Mouse (Mus musculus) lung, postnatal 36 days (tissue): ENCODE measurements at regions not wholly inside any gene's neighbourhood (a gene's known extent, or its start where the extent isn't known, plus 50 kb on each side); places are given as distances from the start of the nearest gene placed in this dataset.
A peak's percentile ranks its signal among the peaks of the same experiment; 100 is the strongest.

Experiments
- DNase-seq: peaks from one replicate; pipeline ENCODE4 v3.0.0; 2022; ENCODE audit warnings: mixed read lengths

DNA sequence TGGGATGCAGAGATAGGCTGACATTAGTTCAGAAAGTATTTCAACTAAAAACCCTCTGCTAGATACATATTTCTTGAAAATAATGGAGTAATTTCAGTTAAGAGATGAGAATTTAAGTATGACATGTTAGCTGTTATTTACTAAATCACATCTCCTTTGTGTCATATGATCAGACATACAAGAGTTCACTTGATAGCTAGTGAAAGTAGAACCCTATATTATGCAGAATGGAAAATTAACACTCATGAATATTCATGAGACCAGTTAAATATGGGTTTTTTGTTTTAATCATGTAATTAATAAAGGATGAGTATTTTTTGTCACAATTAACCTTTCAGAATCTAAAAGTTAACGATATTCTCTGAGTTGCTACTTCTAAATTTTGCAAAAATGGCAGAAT lies 1349.4 kb downstream of the Slc22a22 start:
- no peak for DNase-seq

DNA sequence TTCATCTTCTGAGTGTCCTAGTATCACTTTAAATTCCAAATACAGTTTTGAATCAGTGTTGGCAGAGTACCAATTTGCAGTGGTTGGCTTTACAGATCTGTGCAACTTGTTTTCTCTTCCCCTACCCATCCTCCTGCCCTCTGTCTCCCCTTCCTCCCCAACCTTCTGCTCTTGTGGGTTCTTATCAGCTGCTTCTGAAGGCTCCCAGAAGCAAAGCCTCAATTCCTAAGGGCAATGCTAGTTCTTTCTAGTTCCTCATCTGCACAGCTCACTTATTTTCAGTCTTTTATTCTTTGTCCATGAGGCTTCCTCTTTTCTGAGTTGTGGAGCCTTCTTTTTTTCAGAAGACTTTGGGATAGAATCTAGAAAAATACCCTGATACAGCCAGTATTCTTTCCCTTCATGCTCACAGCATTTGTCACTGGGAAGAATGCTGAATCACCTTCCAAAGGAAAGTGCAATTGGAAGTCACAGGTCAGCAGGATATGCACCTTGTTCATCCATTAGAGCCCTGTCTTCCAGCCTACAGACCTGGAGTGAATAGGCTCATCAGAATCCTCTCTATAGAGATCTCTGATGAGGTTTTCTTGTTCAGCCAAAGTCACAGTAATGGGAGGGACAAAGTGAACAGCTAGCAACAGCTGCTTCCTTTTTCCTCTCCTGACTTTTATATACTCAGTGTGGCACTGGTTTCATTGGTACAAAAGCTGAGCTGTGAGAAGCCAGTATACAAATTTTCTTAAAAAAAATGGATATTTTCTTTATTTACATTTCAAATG lies 1357.9 kb downstream of the Slc22a22 start:
- DNase-seq: no peak

DNA sequence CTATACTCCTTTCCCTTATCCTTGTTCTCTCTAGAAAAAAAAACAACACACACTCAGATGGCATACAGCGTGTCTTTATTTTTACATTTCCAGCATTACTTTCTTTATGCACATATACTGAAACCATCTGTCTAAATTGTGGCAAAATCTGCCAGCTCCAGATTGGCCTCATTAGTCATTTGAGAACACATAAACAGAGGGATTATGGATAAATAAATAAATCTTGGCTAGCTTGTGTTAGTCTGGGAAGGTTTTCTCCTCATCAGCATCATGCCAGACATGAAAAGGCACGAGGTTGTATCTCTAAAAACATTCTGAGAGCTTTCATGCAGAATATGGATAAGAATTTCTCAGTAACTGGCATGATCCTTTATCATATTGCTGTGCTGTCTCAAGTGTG lies 1369.1 kb downstream of the Slc22a22 start:
- no peak for DNase-seq

DNA sequence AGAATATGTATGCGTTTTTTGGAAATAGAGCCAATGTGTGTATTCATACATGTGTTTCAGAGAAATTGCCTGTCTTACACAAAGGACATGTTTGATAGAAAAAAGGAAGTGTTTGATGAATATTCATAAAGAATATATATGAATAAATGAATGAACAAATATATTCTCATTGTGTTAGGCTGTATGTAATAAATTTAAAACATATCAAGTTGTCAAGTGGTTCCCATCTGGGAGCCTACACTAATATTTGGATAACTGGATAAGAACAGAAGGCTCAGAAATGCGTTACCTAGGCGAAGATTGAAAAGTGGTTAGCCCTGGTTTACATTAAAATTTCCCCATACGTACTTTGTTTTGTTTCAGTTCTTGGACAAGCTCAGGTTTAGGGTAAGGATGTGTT lies 1369.7 kb downstream of the Slc22a22 start:
- no peak for DNase-seq

DNA sequence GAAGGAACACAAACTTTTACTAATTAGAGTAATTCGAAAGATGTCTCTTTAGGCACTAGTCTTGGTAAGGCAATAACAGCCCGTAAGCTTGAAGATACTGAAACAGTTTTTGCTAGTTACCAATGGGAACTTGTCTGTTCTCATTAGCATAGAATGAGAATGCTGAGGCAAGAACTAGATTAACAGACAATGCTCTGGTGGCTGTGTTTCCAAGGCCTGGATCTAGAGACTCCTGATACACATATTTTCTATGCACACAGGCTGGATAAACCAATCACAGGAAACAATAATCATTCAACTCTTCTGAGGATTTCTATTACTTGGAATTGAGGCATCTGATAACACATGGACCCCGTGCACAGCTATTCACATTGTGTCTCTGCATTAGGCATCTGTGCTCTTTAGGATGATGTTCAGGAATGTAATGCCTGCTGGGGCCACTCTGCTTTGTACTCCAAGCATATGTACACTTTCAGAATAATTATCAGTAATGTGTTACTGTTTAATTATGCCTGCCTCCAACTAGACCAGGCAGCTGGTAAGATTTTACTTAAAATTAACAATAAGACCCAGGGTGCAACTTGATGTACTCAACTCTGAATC lies 1377.2 kb downstream of the Slc22a22 start:
- no peak for DNase-seq

DNA sequence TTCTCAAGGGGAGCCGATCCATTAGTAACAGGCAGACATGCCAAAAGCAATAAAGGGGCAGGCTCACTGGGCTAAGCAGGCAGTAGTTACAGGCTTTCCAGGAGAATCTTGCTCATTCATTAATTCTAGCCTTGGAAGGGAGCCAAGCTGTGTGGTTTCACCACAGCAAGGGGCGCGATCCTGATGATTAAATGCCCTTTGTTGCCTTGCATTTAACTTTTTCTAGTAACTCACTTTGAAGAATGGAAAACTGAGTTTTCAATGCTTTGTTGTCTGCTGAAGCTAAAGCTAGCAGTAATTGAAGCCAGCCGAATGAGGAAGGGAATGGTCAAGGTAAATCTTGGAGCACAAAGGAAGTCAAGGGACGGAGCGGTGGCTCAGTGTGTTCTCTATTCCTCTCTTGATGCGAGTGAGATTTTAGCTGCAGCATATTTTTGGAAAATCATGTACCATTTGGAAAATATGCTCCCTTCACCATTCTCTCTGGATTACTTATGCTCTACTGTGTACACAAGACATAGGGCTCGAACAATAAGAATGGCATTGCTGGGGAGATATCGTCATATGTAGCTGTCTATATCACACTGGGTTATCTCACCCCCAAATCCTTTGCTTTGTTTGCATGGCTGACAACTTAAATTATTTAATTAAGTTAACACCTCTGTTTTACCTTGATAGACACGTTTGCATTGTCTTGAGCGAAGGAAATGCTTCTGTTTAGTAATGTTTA lies 1399.4 kb downstream of the Slc22a22 start:
- DNase-seq: peak; percentile 1

DNA sequence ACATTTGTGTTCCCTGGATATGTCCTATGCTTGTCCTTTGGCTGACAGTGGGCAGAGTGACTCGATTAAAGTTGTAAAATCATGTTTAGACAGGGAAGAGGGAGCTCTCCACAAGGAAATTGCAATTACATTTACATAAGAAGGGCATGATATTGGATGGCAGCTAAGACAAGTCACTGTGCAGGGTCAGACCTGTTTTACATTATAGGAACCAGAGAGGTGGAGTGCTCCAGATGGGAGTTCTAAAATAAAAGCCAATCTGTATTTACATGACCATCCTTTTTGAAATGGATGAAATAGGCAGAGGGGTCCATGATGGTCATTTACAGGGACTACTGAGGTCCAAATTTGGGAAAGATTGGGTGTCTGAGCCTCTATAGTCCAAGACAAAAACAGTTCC lies 1400.3 kb downstream of the Slc22a22 start:
- DNase-seq: no peak

DNA sequence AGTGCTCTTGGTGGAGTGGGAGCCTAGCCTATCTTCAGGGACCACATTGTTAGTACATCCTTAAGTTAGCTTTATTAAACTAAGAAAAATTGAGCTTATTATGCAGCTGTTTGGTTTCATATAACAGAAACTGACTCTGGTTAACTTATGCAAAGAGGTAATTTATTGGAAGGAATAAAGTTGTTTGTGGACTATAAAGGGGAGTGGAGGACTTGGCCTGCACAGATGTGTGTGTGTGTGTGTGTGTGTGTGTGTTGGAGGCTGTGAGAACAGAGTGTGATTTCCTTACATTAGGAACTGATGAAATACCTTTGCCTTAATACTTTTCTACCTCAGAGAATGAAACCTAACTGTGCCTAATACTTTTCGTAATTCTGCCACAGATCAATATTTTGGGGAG lies 1400.7 kb downstream of the Slc22a22 start:
- DNase-seq: no peak

DNA sequence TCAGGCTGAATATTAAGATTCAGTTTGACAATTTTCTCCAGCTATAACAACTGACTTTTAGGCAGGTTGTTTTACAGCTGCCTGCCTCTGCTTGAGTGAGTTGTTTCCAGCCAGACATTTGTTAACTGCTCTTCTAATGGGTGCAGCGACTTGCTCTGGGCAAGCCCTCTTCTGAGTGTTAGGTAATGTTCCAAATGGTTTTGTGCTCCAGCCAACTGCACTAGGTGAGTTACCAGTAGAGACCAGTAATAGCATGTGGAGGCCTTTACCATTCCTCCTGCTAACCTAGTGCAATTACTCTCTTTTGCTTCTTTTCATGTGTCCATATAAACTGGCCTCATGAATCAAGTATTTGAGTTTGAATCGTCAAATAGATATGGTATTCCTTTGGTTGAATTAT lies 1407.9 kb downstream of the Slc22a22 start:
- DNase-seq: no peak

DNA sequence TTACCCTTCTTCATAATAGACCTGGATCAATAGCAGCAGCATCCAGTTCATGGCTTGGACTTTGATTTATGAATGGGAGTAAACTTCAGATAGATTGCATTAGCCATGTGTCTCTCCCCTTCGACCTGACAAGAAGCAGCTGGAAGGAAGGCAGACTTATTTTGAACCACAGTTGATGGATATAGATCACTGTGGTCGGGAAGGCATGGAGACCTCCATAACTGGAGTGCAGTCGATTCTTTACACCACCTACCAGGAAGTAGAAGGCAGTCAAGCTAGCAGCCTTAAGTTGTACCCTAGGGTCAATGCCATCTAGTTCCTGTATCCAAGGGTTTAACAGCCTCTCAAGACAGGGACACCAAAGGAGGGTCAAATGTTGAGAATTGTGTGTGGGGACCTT lies 1410.2 kb downstream of the Slc22a22 start:
- DNase-seq: no peak

DNA sequence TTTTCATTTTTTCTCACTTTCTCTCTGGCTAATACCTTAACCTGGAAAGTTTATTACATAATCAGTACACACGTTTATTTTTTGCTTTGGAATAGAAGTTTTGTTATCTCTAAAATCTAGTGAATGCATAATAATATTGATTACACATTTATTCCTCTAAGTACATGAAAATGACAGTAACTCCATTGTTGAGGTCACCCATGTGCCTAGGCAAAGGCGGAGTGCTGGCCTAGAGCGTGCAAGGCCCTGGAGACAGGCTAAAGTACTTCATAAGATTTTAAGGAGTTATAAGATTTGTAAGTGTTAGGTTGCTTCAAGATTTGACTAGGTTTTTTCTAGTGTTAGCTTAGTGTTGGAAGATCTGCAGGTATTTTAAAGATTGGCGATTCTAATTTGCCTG lies 1410.9 kb downstream of the Slc22a22 start:
- DNase-seq: no peak

DNA sequence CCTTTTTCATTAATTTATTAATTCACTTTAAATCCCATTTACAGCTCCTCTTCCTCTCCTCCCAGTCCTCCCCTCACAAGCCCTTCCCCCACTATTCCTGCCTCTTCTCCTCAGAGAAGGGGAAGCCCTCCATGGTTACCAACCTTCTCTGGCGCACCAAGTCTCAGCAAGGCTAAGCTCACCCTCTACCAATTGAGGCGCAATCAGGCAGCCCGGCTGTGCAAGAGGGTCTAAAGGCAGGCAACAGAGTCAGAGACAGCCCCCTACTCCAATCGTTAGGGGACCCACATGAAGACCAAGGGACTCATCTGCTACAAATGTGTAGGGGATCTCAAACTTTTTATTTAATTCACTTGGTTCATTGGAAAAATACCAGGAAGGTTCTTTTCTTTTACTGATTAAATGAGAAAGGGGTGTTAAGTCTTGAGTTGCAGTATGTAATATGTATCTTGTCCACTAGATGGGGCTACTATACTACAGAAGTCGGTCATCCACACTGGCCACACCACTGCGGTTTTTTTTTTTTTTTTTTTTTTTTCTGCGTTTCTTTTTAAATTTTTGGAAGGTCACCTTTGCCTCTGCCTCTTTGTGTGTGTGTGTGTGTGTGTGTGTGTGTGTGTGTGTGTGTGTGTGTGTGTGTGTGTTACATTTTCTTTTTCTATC lies 1411.4 kb downstream of the Slc22a22 start:
- DNase-seq: peak; percentile 37

DNA sequence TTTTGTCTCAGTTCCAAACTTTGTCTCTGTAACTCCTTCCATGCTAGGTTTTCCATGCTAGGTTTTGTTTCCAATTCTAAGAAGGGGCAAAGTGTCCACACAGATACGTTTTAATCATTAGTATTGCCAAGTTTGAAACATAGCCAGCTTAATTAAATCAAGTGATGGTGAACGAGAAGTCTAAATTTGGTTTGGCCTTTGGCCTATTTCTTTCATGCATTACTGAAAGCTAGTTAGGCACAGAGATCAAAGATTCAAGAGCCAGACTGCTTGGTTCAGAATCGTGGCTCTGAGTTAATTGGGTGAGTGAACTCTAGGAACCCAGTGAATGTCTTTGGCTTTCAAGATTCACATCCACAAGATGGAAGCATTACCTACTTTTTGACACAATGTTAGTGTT lies 1414.8 kb downstream of the Slc22a22 start:
- no peak for DNase-seq

DNA sequence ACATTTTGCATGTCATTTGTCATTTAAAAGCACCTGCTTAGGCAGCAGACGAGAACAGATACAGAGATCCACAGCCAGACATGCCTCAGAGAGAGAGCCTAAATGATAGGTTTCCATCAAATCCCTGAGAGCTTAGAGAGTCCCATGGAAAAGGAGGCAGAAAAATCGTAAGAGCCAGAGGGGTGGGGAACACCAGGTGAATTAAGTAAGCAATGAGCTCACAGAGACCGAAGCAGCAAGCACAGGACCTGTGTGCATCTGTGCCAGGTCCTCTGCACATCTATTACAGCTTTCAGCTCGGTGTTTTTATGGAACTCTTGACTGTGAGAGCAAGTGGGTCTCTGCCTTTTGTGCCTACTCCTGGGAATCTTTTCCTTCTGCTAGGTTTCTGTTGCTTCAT lies 1416.1 kb downstream of the Slc22a22 start:
- DNase-seq: no peak

DNA sequence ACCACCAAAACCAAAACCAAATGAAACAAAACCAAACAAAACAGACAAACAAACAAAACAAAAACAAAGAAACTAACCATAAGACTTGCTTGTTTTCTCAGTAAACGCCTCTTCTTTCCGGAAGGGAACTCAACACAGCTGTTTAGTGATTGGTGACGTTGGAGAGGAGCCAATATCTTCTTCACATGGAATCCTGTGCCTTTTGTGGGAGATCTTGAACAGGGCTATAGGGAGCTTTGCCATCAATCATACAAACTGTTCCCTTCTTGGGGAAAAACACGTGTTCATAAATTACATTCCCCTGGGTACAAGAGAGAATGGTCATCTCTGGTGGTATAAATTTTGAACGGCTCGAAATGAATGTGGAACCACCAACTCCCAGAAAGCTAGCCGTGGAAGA lies 1426.7 kb downstream of the Slc22a22 start:
- DNase-seq: no peak

DNA sequence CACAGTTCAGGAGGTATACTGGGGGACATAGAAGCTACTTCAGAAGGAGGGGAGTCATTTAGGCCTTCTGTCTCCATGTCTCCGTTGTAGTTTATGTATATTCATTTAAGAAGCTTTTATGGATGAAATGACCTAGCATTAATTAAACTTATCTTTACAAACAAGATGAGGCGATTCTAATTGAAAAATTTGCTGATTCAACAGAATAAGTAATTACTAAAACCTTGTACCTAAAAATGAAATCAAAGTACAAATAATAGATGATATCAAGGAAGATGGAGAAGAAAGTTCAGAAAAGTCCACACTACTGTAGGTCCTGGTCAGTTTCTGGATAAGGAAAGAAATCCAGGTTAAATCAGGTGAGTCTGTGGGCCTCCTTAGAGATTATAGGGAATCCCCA lies 1429.6 kb downstream of the Slc22a22 start:
- DNase-seq: no peak

DNA sequence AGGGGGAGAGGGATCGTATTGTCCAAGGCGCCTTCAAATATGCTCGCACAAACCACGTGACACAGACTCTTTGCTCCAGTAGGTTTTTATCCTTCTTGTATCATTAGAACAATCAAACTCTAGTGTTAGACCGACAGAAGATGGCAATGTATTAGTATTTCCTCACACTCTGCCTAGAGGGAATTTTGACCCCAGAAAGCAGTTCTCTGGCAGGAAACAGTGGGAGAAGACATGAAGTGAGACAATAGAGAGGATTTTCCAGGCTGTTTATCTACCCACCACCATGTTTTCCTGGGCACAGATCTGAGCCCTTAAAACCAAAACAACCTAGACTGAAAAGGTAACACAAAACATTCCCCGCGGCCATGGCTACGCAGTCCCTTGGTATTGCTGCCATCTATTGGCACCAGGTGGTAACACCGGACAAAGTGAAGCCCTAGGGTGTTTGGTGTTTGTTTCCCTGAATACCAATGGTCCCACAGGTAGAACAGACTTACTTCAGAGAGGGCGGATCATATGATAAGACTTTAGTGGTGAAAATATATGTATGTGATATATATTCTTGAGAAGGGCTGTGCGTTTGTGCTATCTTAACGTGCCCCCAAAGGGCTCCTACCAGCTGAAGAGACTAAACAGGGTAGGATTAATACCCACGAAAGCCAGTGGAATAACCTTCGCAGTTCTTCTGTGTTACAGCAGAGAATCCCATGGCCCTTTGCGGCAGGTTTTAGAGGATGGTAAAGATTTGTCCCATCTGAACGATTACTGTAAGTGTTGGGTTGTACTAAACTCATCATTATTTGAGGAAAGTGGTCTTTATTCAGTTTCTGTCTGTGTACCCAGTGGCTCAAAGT lies 1430.5 kb downstream of the Slc22a22 start:
- peak; percentile 82 for DNase-seq

DNA sequence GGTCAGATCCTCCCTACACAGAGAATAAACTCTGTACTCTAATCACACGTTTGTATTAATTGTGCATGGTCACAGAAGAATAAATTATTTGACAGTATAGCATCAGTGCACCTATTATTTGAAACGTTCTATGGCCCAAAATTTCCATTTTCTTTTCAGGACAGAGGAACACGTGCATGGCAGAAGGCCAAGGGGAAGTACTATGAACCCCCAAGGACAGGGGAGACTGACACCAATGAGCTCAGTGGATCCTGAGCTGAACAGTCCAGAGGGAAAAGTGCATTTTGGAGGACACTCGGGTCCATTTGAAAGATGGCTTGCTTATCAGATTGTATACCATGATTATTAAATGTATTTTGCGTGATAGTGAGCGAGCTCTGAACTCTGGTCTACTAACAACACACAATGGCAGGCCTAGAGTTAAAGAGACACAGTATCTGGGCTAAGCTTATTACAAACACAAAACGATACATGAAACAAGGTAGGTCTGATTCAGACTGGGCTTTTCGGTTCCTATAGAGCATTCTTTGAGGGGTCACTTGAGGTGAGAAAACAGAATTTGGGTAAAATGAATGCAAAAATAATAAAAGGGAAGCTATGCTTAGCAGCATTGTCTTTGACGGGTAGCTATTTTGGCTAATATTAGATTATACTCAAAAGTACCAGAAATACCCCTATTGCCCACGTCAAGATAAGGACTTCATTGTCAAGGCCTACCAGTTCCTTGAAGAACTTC lies 1431.7 kb downstream of the Slc22a22 start:
- DNase-seq: no peak

DNA sequence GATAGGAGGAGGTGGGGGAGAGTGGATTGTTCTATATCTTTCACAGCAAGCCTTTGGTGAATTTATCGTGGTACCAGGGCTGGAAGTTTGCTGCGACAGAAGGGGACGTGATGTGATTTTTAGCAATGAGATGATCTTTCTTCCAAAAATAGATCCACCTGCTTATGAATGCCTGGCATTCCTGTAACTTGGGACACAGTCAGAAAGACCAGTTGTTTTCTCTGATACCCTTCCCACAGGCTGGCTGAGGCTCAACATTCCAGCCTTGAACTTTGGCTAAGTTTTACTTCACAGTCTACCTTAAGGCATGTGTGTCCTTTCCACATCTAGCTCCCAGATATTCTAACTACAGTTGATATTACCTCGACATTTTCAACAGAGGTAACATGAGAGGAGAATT lies 1434.1 kb downstream of the Slc22a22 start:
- no peak for DNase-seq

DNA sequence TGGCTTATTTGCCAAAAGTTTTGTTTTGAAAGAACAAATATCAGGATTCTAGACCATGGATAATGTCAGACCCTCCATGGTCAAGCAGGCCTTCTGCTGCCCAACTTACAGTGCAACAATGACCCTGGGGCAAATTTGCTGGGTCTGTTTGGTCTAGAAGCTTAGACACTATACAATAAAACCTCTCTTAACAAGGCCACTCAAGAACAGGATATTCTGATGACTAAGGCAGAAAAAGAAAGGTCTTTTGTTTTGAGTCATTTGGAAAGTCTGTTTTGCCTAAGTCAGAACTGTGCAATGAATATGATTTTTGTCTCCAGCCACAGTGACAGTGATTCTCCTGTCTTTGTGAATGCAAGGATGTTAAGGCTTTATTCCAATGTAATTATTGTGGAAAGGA lies 1435.0 kb downstream of the Slc22a22 start:
- DNase-seq: no peak

DNA sequence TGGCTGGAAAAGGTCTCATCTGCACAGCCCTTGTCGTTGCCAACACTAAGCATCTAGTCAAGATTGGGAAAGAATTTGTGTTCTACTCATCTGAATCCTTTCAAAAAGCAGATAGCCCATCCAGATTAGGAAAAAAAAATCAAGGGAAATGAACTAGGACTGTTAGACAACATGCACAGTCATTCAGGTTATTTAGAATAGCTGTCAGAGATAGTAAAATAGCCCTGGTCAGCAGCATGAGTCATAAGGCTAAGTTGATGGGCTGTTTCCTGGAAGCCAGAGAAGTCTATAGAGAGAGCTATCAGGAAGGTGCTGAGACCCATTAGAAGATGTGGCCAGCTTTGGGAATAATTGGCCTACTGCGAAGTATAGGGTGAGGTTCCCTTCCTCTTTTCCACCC lies 1447.4 kb downstream of the Slc22a22 start:
- DNase-seq: no peak
